Mouse (Mus musculus): ENCODE measurements at regions not wholly inside any gene's neighbourhood (a gene's known extent, or its start where the extent isn't known, plus 50 kb on each side); places are given as distances from the start of the nearest gene placed in this dataset.

- intact Hi-C loops (cut with DNase I): no loop called here
- DNase-seq (ENCODE audit: low spot score in 2 of 2): no peak
Measured at GRCm38 (mm10) chr3:50761766-50762165, 318.4 kb upstream of the Slc7a11 start.

GRCm38 (mm10) chr3:50758106-50758505 lies 314.7 kb upstream of the Slc7a11 start:
- intact Hi-C loops (cut with DNase I): no loop called here
- DNase-seq (ENCODE audit: low spot score in 2 of 2): no peak

DNA sequence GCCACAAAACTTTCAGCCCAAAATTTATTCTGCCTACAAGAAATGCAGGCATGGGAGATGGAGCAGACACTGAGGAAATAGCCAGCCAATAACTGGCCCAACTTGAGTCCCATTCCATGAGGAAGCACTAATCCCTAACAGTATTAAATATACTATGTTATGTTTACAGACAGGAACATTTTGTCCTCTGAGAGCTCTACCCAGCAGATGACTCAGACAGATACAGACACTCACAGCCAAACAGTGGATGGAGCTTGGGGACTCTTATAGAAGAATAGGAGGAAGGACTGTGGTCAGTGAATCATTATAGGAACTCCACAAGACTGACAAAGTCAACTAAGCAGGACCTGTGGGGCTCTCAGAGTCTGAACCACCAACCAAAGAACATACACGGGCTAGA lies 293.8 kb upstream of the Slc7a11 start:
- DNase-seq (ENCODE audit: low spot score in 2 of 2): no peak
- intact Hi-C loops (cut with DNase I): no loop called here

DNA sequence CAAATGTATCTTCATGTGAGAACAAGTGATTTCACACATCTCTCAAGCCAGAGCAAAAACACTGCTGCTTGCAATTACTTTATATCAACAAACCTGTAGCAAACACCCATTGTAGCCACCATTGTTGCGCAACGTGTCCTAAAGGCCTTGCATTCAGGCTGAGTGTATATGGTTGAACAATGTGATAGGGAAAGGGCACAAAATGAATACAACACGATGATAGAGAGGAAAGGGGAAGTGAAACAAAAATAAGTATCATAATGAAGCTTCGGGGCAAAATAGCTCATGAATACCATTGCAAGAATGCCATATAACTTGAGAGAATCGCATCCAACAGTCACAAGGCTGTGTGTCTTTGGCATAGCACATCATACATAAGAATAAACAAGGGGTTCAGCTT lies 275.6 kb upstream of the Slc7a11 start:
- intact Hi-C loops (cut with DNase I): no loop called here
- DNase-seq (ENCODE audit: low spot score in 2 of 2): no peak

DNA sequence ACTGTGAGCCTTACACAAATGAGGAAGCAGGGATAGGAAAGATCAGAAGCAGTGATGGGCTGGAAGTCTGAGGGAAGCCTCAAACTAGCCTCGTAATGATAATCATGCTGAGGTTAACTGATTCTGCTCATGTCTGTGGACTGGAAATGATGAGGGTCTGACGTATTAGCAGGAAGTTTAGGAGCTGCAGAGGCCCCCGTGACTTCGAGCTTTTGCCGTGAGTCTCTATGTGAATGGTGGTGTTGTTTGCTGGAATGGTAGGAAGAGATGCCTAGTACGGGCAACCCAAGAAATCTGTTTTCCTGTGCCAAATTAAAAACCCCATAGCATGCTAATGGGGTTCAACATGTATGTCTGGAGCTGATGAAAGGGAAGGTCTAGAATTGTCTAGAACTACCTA lies 270.0 kb upstream of the Slc7a11 start:
- DNase-seq (ENCODE audit: low spot score in 2 of 2): no peak
- intact Hi-C loops (cut with DNase I): no loop called here

- DNase-seq (ENCODE audit: low spot score in 2 of 2): peak in 1 of 2 experiments; percentile 4
- intact Hi-C loops (cut with DNase I): no loop called here
Measured at GRCm38 (mm10) chr3:50709415-50709989, 266.1 kb upstream of the Slc7a11 start.

DNA sequence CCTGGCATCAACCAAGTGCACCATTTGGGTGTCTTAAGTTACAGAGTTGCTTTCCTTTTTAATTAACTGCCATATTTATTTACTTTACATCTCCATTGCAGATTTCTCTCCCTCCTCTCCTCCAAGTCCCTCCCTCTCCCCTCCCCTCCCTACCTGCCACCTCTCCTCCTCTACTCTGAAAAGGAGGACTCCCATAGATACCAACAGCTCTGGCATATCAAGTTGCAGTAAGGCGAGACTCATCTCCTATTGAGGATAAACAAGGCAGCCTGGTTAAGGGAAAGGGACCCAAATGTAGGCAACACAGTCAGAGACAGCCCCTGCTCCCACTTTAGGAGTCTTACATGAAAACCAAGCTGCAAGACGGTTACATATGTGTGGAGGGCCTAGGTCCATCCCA lies 263.3 kb upstream of the Slc7a11 start:
- DNase-seq (ENCODE audit: low spot score in 2 of 2): no peak
- intact Hi-C loops (cut with DNase I): no loop called here

DNA sequence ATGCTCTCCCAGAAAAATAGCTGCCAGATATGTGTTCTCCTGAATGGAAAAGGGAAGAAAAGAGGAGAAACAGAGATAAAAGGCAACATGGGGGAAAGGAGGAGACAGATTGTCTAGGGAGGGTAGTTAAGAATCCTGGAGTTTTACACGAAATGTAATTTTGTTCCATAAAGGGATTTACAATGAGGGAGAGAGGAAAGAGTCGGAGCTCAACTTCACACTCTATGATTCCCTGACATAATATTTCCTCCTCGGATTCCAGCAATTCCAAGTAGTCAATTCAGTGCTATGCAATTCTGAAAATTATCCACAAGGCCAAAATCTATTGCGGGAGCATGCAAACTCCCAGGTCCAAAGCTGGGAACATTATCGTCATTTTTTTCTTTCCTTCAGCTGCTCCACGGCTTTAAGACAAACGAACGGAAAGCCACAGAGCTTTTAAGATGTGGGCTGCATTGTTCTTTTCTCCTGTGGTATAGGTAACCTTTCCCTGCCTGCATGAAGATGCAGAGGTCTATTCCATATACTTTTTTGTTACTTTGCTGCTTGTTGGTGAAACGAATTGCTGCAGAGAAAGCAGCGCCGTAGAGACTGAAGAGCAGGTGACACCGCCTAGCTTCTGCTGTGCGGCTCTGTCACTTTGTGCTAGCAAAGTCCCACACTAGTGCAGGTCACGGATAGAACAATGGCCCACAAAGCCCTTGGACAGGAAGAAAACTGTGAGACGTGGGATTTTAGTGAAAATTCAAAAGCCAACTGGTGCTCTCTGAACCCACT lies 251.7 kb upstream of the Slc7a11 start:
- no peak for DNase-seq (ENCODE audit: low spot score in 2 of 2)
- intact Hi-C loops (cut with DNase I): no loop called here

DNA sequence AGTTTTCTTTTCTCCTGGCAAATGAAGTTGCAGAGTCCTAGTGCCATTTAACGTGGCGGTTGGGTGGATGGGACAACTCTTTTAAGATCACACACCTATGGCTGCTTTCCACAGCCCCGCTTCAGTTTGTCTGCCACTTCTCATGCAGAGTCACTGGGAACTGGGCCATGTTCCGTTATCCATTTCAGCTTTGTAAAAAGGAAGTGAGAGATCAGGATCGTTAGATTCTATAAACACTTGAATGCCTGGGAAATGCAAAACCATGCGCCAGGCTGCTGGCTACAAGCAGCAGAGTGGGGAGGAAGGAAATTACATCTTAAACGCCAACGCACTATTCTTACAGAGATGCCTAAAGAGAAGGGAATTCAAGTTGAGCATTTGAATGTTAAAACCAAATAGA lies 251.1 kb upstream of the Slc7a11 start:
- intact Hi-C loops (cut with DNase I): no loop called here
- peak; percentile 25 to 38 for DNase-seq (ENCODE audit: low spot score in 2 of 2)

DNA sequence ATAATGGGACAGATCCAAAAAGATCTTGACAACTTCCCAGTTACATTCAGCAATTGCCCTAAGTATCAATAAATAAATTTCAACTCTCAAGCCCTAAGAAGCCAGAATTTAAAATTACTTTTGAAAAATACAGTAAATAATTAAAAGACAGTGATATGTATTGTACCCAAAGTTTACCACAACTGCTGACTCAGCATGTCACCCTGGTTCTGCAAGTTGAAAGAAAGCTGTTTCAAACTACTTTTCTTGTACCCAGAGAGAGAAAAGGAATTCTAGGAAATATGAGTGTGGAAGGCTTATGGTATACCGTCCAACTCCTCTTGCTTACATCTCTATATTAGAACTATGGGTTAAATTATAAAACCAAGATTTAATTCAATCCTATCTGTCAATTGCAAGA lies 248.9 kb upstream of the Slc7a11 start:
- no peak for DNase-seq (ENCODE audit: low spot score in 2 of 2)
- intact Hi-C loops (cut with DNase I): no loop called here

- intact Hi-C loops (cut with DNase I): no loop called here
- no peak for DNase-seq (ENCODE audit: low spot score in 2 of 2)
Measured at GRCm38 (mm10) chr3:50690750-50691149, 247.3 kb upstream of the Slc7a11 start.

- intact Hi-C loops (cut with DNase I): no loop called here
- DNase-seq (ENCODE audit: low spot score in 2 of 2): no peak
Measured at GRCm38 (mm10) chr3:50689375-50689774, 246.0 kb upstream of the Slc7a11 start.

- DNase-seq (ENCODE audit: low spot score in 2 of 2): no peak
- intact Hi-C loops (cut with DNase I): no loop called here
Measured at GRCm38 (mm10) chr3:50687755-50688154, 244.3 kb upstream of the Slc7a11 start.

DNA sequence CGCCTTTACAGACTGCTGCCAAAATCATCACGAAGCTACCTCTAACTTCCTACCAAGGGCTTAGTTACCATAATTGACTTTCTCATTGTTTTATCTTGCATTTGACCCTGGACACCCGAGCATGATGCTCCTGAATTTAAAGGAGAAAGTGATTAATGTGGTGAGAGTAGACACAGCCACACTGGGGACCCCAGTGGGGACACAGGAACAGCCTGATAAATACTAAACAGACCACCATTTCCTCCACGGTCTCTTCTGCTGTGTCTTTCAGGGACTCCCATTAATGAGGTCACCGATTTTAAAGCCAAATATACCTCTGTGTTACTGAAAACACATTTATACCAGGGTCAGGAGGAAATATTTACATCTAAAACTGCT lies 235.2 kb upstream of the Slc7a11 start:
- intact Hi-C loops (cut with DNase I): no loop called here
- DNase-seq (ENCODE audit: low spot score in 2 of 2): no peak

DNA sequence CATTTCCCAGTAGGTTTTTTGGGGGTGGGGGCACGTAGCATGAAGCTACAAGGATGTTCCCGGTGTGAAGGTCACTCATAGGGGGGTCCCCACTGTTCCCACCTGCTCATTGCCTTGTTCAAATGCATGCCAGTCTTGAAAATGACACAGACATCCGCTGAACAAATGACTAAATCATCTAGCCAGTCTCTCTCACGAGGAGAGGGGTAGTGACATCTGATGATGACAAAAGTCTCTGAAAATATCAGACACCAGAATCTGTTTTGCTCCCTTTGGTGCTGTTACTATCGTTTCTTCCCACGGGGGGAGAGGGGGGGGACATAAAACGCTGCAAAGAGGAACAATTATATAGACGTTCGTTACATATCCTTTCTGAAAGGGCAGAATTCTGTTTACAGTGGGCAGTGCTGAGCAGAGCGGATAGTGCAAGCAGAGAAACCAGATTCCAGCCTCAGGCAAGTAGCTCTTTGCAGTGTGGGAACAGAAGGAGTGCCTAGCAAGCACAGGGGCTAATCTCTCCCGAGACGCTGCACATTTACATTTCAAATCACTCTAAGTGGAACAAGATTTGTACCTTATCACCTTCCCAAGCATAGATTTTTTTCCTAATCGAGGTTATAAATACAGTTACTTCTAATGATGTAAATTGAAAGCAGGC lies 234.7 kb upstream of the Slc7a11 start:
- intact Hi-C loops (cut with DNase I): no loop called here
- peak; percentile 19 to 26 for DNase-seq (ENCODE audit: low spot score in 2 of 2)

GRCm38 (mm10) chr3:50675769-50676168 lies 232.4 kb upstream of the Slc7a11 start:
- intact Hi-C loops (cut with DNase I): no loop called here
- DNase-seq (ENCODE audit: low spot score in 2 of 2): no peak

- intact Hi-C loops (cut with DNase I): no loop called here
- DNase-seq (ENCODE audit: low spot score in 2 of 2): no peak
Measured at GRCm38 (mm10) chr3:50674860-50675566, 231.6 kb upstream of the Slc7a11 start.

- peak; percentile 10 to 23 for DNase-seq (ENCODE audit: low spot score in 2 of 2)
- intact Hi-C loops (cut with DNase I): no loop called here
Measured at GRCm38 (mm10) chr3:50665316-50665715, 221.9 kb upstream of the Slc7a11 start.

DNA sequence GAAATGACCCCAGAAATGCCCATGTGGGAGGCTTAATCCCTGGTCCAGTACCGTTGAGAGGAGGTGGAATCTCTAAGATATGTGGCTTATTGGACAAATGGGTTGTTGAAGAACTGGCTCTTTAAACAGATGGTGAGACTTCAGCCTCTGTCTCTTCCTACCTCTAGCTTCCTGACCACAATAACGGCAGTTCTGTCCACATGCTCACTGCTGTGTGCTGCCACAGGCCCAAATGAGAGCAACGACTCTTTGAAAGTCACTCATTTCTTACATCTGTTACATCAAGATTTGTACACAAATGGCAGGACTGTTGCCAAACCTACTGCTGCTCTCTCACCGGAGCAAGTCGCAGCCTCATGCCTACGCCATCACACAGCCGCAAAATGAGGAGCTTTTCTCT lies 217.6 kb upstream of the Slc7a11 start:
- DNase-seq (ENCODE audit: low spot score in 2 of 2): no peak
- intact Hi-C loops (cut with DNase I): no loop called here

DNA sequence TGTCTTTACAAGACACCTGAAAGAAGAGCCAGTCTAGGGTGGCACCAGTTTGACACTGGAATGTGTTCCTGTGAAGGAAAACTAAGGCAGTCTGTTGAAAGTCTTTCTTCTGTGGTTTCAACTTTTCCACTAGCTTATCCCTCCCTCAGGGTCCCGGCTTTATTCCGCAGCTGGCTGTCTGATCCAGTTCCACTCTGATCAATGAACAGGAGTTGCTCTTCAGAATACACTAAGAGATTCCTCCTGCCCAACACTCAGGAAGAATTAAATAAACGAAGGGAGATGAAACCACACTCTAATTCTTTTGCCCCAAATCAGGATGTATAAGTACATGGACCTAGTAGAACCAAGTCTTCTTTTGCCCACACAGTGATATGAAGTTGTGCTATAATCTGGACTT lies 217.2 kb upstream of the Slc7a11 start:
- DNase-seq (ENCODE audit: low spot score in 2 of 2): no peak
- intact Hi-C loops (cut with DNase I): no loop called here
